Mouse (Mus musculus) stomach, embryonic 15.5 days (tissue): ENCODE data around the gene Panx1. TPM values are rescaled to one million over a fixed set of nuclear protein-coding genes. Genes with fewer than 3 reads are reported as not detected.
A peak's percentile ranks its signal among the peaks of the same experiment; 100 is the strongest.

ENCODE experiments used
- ATAC-seq: fragments of 200-750 bp; cut with Nextera tagmentation; 2 replicates; pipeline ENCODE4 v1.8.0; 2017; ENCODE audit warnings: low read depth, moderate number of reproducible peaks, moderate TSS enrichment; ENCODE audit not compliant: insufficient read depth, low FRiP score
- H3K27ac ChIP-seq: fragments of 300-500 bp; sonication (generic); 2 replicates; pipeline ENCODE4 v1.5.1; 2015; ENCODE audit warnings: mild to moderate bottlenecking, inconsistent platforms
- H3K27me3 ChIP-seq: fragments of 300-500 bp; sonication (generic); replicated peaks from 2 replicates; pipeline ENCODE4 v1.6.1; 2015; ENCODE audit warnings: inconsistent platforms
- H3K36me3 ChIP-seq: fragments of 300-500 bp; sonication (generic); 2 replicates; pipeline ENCODE4 v1.6.1; 2015; ENCODE audit warnings: inconsistent platforms
- H3K4me1 ChIP-seq: fragments of 300-500 bp; sonication (generic); 2 replicates; pipeline ENCODE4 v1.6.1; 2015; ENCODE audit warnings: inconsistent platforms
- H3K4me2 ChIP-seq: fragments of 300-500 bp; sonication (generic); 2 replicates; pipeline ENCODE4 v1.6.1; 2015; ENCODE audit warnings: mild to moderate bottlenecking, inconsistent platforms
- H3K4me3 ChIP-seq: fragments of 300-500 bp; sonication (generic); replicated peaks from 2 replicates; pipeline ENCODE4 v1.5.1; 2015; ENCODE audit warnings: inconsistent platforms
- H3K9ac ChIP-seq: fragments of 300-500 bp; sonication (generic); 2 replicates; pipeline ENCODE4 v1.6.1; 2015; ENCODE audit warnings: inconsistent platforms
- H3K9me3 ChIP-seq: fragments of 300-500 bp; sonication (generic); 2 replicates; pipeline ENCODE4 v1.6.1; 2016; ENCODE audit warnings: inconsistent platforms
- WGBS: fragments of 180-500 bp; shearing (Covaris S2); methylation state at CpG from one replicate; pipeline ENCODE4 v1.1.7; 2015; 5-methylcytosine and 5-hydroxymethylcytosine counted together
- polyA plus RNA-seq: library from polyadenylated mRNA; unstranded; fragments of >200 nt; fragmentation: Nextera tagmentation; extraction: Ambion mirVana; gene quantifications from 2 replicates; pipeline ENCODE4 v1.2.1, GENCODE M21; 2015

The Panx1 gene
- polyA plus RNA-seq = 39.7 and 41.5 TPM in 2 replicates

- peaks cover 11% of the 10 kb centered on the region; the same call in 1 of the 2 replicates for H3K4me1 ChIP-seq
- peak within 1 kb of the TSS; percentile 92 for H3K27ac ChIP-seq
- WGBS = under 1% methylated on average over 67 of the region's 68 CpGs
- H3K27me3 ChIP-seq = no peaks in the 10 kb centered on the region
- no peaks in the 10 kb centered on the region for H3K9me3 ChIP-seq
- peak within 1 kb of the TSS; percentile 69 for H3K9ac ChIP-seq
- H3K4me3 ChIP-seq = peak within 1 kb of the TSS; percentile 86
- no peaks in the 10 kb centered on the region for H3K36me3 ChIP-seq
- peak; percentile 81 for ATAC-seq
- H3K4me2 ChIP-seq = peak within 1 kb of the TSS; percentile 76
Observed at GRCm38 (mm10) chr9:15045084-15045669, at the start of gene Panx1. Panx1 (minus strand) TSS chr9:15045478.

GRCm38 (mm10) chr9:15068686-15069295 is 23.5 kb upstream of the Panx1 start:
- Histone ChIP-seq H3K36me3 (no peaks in the 10 kb centered on the region), H3K4me2 (no peak overlapping the region), H3K4me1 (0 out of 2 replicates have a peak, but pooled peaks cover 3% of the 10 kb centered on the region), H3K4me3 (no peak overlapping the region), H3K9me3 (no peaks in the 10 kb centered on the region), H3K9ac (no peak overlapping the region), H3K27me3 (no peaks in the 10 kb centered on the region), H3K27ac (no peak overlapping the region)
- WGBS = 66% methylated on average over 6 of the region's 6 CpGs
- peak; percentile 83 for ATAC-seq

- H3K36me3 ChIP-seq = no peaks in the 10 kb centered on the region
- H3K9me3 ChIP-seq = no peaks in the 10 kb centered on the region
- no peak overlapping the region for H3K4me2 ChIP-seq
- H3K4me3 ChIP-seq = no peak overlapping the region
- no peak for ATAC-seq
- 69% methylated on average over 7 of the region's 7 CpGs for WGBS
- H3K4me1 ChIP-seq = 0 out of 2 replicates have a peak, but pooled peaks cover 3% of the 10 kb centered on the region
- H3K9ac ChIP-seq = no peak overlapping the region
- H3K27ac ChIP-seq = no peak overlapping the region
- H3K27me3 ChIP-seq = no peaks in the 10 kb centered on the region
Observed at GRCm38 (mm10) chr9:15067995-15068685, 22.9 kb upstream of the Panx1 start.

- no peak overlapping the region for H3K27ac ChIP-seq
- 0 out of 2 replicates have a peak, but pooled peaks cover 2% of the 10 kb centered on the region for H3K4me1 ChIP-seq
- H3K27me3 ChIP-seq = no peaks in the 10 kb centered on the region
- H3K9me3 ChIP-seq = no peaks in the 10 kb centered on the region
- ATAC-seq = no peak
- no peak overlapping the region for H3K4me2 ChIP-seq
- WGBS = 6% methylated on average over 1 of the region's 1 CpGs
- no peak overlapping the region for H3K9ac ChIP-seq
- H3K36me3 ChIP-seq = no peaks in the 10 kb centered on the region
- no peak overlapping the region for H3K4me3 ChIP-seq
Observed at GRCm38 (mm10) chr9:15064176-15064575, 18.9 kb upstream of the Panx1 start.

- no peak overlapping the region for H3K27ac ChIP-seq
- H3K4me3 ChIP-seq = no peak overlapping the region
- H3K36me3 ChIP-seq = no peaks in the 10 kb centered on the region
- 85% methylated on average over 5 of the region's 5 CpGs for WGBS
- H3K9ac ChIP-seq = no peak overlapping the region
- H3K4me2 ChIP-seq = no peak overlapping the region
- H3K9me3 ChIP-seq = no peaks in the 10 kb centered on the region
- H3K4me1 ChIP-seq = no peaks in the 10 kb centered on the region
- ATAC-seq = no peak
- H3K27me3 ChIP-seq = no peaks in the 10 kb centered on the region
Observed at GRCm38 (mm10) chr9:15060847-15061246, 15.6 kb upstream of the Panx1 start.

GRCm38 (mm10) chr9:15060026-15060425 is 14.7 kb upstream of the Panx1 start:
- no peaks in the 10 kb centered on the region for H3K9me3 ChIP-seq
- H3K4me2 ChIP-seq = no peak overlapping the region
- ATAC-seq = no peak
- 81% methylated on average over 6 of the region's 6 CpGs for WGBS
- no peaks in the 10 kb centered on the region for H3K27me3 ChIP-seq
- no peak overlapping the region for H3K9ac ChIP-seq
- H3K36me3 ChIP-seq = no peaks in the 10 kb centered on the region
- H3K27ac ChIP-seq = no peak overlapping the region
- no peaks in the 10 kb centered on the region for H3K4me1 ChIP-seq
- H3K4me3 ChIP-seq = no peak overlapping the region

GRCm38 (mm10) chr9:15045740-15046139 is 462 bp upstream of the Panx1 start:
- Histone ChIP-seq H3K36me3 (no peaks in the 10 kb centered on the region), H3K4me2 (peak overlapping the region; percentile 76), H3K9ac (no peak overlapping the region; the same call in 1 of the 2 replicates), H3K4me1 (peaks cover 11% of the 10 kb centered on the region; the same call in 1 of the 2 replicates), H3K4me3 (peak overlapping the region; percentile 86), H3K27me3 (no peaks in the 10 kb centered on the region), H3K9me3 (no peaks in the 10 kb centered on the region), H3K27ac (peak overlapping the region; percentile 92)
- ATAC-seq = no peak
- WGBS = 37% methylated on average over 10 of the region's 10 CpGs

- H3K9me3 ChIP-seq = no peaks in the 10 kb centered on the region
Observed at GRCm38 (mm10) chr9:15044391-15045083, 741 bp downstream of the Panx1 start.

DNA sequence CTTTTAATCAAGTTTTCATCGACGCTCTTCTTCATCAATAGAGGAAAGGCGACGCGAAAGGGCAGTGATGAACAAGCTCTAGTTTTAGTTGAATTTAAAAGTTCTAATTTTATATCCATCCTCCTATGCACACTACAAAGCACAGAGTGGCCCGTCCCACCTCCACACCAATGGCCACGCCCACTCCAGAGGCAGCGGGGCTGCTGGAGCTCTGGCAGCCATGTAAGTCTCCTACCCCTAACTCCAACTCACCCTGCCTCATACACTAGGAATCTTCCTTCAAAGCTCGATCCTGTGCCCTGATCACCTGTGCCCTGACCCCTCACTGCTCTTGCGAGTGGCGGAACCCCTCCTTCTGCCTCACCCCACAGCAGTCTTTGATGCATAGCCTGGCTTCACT is 3.7 kb downstream of the Panx1 start:
- ATAC-seq = no peak
- H3K4me2 ChIP-seq = no peak overlapping the region
- no peak overlapping the region for H3K4me3 ChIP-seq
- no peaks in the 10 kb centered on the region for H3K27me3 ChIP-seq
- peaks cover 16% of the 10 kb centered on the region; the same call in 1 of the 2 replicates for H3K4me1 ChIP-seq
- H3K9me3 ChIP-seq = no peaks in the 10 kb centered on the region
- H3K36me3 ChIP-seq = no peaks in the 10 kb centered on the region
- WGBS = 86% methylated on average over 11 of the region's 11 CpGs
- H3K9ac ChIP-seq = no peak overlapping the region
- H3K27ac ChIP-seq = no peak overlapping the region

More at GRCm38 (mm10) chr9:15044391-15045083, 741 bp downstream of the Panx1 start:
- 1% methylated on average over 28 of the region's 28 CpGs for WGBS
- peak overlapping the region; percentile 92 for H3K27ac ChIP-seq
- no peaks in the 10 kb centered on the region for H3K27me3 ChIP-seq
- peak overlapping the region; percentile 69 for H3K9ac ChIP-seq
- no peaks in the 10 kb centered on the region for H3K36me3 ChIP-seq
- peak overlapping the region; percentile 86 for H3K4me3 ChIP-seq
- peaks cover 11% of the 10 kb centered on the region; the same call in 1 of the 2 replicates for H3K4me1 ChIP-seq
- ATAC-seq = 0 out of 2 replicates have a peak, but pooled peaks have one; percentile 3
- peak overlapping the region; percentile 76 for H3K4me2 ChIP-seq

GRCm38 (mm10) chr9:15039848-15040247 is 5.4 kb downstream of the Panx1 start:
- no peak for ATAC-seq
- H3K36me3 ChIP-seq = no peaks in the 10 kb centered on the region
- 84% methylated on average over 5 of the region's 5 CpGs for WGBS
- peaks cover 12% of the 10 kb centered on the region; the same call in 1 of the 2 replicates for H3K4me1 ChIP-seq
- H3K9ac ChIP-seq = no peak overlapping the region
- no peak overlapping the region for H3K4me2 ChIP-seq
- no peak overlapping the region for H3K4me3 ChIP-seq
- no peak overlapping the region for H3K27ac ChIP-seq
- H3K27me3 ChIP-seq = no peaks in the 10 kb centered on the region
- H3K9me3 ChIP-seq = no peaks in the 10 kb centered on the region

GRCm38 (mm10) chr9:15037704-15038103 is 7.6 kb downstream of the Panx1 start:
- H3K4me1 ChIP-seq = peaks cover 11% of the 10 kb centered on the region; the same call in 1 of the 2 replicates
- WGBS = 35% methylated on average over 3 of the region's 3 CpGs
- H3K27me3 ChIP-seq = no peaks in the 10 kb centered on the region
- no peak; the same call in 1 of the 2 replicates for ATAC-seq
- H3K9me3 ChIP-seq = no peaks in the 10 kb centered on the region
- H3K4me3 ChIP-seq = no peak overlapping the region
- peak overlapping the region; percentile 65 for H3K27ac ChIP-seq
- no peaks in the 10 kb centered on the region for H3K36me3 ChIP-seq
- no peak overlapping the region for H3K4me2 ChIP-seq
- no peak overlapping the region for H3K9ac ChIP-seq
